Mouse (Mus musculus) testis, adult 2 months (tissue): Measurements from ENCODE around the gene Ckmt1.

ENCODE experiments used
- CTCF ChIP-seq: fragments of 200-500 bp; IDR thresholded peaks from 2 replicates; pipeline ENCODE4 v1.5.1; 2012; ENCODE audit warnings: low read depth, mild to moderate bottlenecking, inconsistent platforms, low read length, moderate library complexity; ENCODE audit not compliant: control insufficient read depth, insufficient read depth, insufficient replicate concordance
- POLR2A ChIP-seq: fragments of 200-500 bp; IDR thresholded peaks from 2 replicates; pipeline ENCODE4 v1.6.1; 2012; ENCODE audit warnings: low read depth, mild to moderate bottlenecking, inconsistent platforms, low read length, moderate library complexity; ENCODE audit not compliant: control insufficient read depth

DNA sequence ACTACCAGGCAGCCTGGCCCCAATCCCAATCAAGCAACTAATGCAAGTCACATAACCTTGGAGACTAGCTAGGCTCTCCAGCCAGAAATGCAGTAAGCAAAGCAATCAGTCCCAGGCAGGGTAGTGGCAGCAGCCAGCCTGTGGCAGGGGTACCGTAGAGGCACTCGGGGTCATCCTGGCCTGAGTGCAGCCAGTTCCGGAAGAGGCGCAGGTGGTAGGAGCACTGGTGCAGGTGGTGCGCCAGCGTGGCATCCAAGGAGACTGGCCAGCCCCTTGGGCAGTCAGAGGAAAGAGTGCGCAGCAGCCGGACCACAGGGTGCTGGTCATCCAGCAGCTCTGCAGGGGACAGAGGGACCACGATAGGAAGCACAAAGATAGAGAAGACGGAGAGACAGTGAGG, 34.5 kb upstream of the Ckmt1 start:
- no peak for TF ChIP-seq POLR2A
- TF ChIP-seq CTCF = no peak
